Mouse (Mus musculus): Measurements from ENCODE around the gene Thsd7b.

DNA sequence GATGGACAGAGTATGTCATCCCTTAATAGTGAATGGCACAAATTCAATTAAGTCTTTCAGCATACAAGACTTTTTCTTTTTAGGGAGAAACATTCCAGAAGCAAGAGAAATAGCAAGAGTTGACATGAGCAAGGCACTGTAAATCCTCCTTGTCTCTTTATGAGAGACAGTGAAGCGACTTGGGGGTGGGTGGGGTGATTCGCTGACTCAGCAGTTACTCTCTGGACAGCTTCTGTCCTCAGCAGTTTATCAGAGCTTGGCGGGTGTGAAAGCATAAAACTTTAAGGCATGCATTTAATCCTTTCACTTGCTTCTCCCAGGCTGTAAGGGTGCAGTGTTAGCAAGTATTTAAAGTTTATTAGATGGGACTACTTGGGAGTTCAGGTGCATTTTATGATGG, 812.1 kb downstream of the Thsd7b start:
- TF ChIP-seq GATA1 (IDR thresholded peaks at IDR 0.05; ENCODE audit: borderline replicate concordance, low read length): no peak
- TF ChIP-seq FLI1 (IDR thresholded peaks at IDR 0.05; ENCODE audit: low read length): no peak
